Mouse (Mus musculus): ENCODE data around the gene Tmem86a. TPM values are rescaled to one million over a fixed set of nuclear protein-coding genes. Genes with fewer than 3 reads are reported as not detected.

The Tmem86a gene
- polyA plus RNA-seq (2016; fragmentation: Nextera tagmentation; extraction: Ambion mirVana) = 21.3 and 23.2 TPM in 2 replicates

DNA sequence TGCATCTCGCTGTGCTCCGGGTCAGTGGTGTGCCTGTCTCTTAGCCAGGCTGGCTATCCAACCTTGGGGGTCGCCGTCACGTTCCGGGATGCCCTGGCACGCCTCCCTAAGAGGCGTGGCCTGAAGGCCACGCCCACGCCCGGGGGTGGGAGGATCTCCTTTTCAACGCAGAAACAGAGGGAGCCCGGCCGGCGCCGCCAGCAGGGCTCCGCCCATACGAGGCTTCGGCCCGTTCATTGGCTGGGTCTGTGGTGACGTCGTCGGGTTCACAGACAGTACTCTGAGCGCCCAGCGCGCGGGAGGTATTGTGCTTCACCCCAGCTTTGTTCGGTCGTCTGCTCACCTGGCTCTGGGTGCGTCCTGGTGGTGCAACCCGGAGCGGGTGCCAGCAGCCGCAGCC is at the start of gene Tmem86a:
Gene Tmem86a (plus strand): TSS at position 236 of the 400 bp plus-strand sequence.
- peak within 1 kb of the TSS; percentile 81 for H3K4me3 ChIP-seq
- WGBS = under 1% methylated on average over 33 of the region's 33 CpGs
- peaks cover 6% of the 10 kb centered on the region; the same call in 1 of the 2 replicates for H3K36me3 ChIP-seq
- H3K27ac ChIP-seq = peak within 1 kb of the TSS; percentile 94
- peak; percentile 97 for ATAC-seq (ENCODE audit: insufficient number of reproducible peaks, insufficient read depth, low FRiP score, low TSS enrichment)
- peak within 1 kb of the TSS; percentile 80 for H3K4me2 ChIP-seq (replicated peaks)
- H3K9ac ChIP-seq = peak within 1 kb of the TSS; percentile 82
- H3K9me3 ChIP-seq = no peaks in the 10 kb centered on the region
- H3K27me3 ChIP-seq = no peaks in the 10 kb centered on the region
- H3K4me1 ChIP-seq = peaks cover 15% of the 10 kb centered on the region

DNA sequence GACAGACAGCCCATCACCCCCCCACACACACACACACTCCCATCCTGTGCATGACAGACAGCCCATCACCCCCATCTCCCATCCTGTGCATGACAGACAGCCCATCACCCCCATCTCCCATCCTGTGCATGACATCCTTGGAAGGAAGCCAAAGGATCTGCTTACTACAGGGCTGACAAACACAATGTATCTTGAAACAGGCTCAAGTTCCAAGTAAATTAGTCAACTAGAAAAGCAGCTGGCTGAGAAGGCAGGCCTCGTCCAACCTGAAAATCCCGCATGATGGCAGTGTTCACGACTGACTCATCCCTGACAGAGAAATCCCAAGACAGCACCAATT is 49.8 kb upstream of the Tmem86a start:
- ATAC-seq (ENCODE audit: insufficient number of reproducible peaks, insufficient read depth, low FRiP score, low TSS enrichment) = peak; percentile 88
- 52% methylated on average over 3 of the region's 3 CpGs for WGBS
- no peak overlapping the region for H3K9ac ChIP-seq

DNA sequence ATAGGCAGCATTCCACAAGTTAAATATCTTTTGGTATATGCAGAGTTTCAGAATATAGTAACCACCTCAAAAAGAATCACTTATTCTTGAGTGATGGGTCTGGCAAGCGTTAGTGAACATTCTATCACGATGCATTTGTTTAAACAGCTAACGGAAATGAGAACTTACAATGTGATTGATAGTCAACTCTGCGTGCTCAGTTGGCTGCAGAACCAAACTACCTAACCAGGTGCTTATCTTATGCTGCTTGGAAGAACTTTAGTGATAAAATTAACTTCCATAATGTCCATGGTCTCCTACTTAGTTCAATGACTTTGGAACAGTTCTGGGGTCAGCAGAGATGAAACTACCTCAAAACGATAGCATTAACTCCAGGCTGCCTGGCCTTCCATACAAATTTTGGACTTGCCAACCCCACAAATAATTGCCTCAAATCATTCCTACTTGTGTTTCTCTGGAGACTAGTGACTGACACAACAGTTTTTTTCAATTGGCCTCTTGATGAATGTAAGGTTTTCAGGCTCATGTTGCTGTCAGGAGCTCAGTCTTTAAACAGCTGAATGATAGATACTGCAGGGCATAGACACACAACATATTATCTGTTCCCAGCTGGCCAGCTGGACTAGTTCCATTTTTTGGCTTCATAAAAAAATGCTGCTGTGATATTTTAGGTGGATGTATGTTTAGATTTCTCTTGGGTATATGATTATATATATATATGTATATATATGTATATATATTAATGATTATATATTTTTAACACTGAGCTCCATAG is 49.1 kb upstream of the Tmem86a start:
- peaks cover 26% of the 10 kb centered on the region for H3K36me3 ChIP-seq
- H3K4me3 ChIP-seq = no peak overlapping the region
- no peak overlapping the region for H3K9ac ChIP-seq
- no peaks in the 10 kb centered on the region for H3K9me3 ChIP-seq
- H3K27me3 ChIP-seq = no peaks in the 10 kb centered on the region
- ATAC-seq (ENCODE audit: insufficient number of reproducible peaks, insufficient read depth, low FRiP score, low TSS enrichment) = no peak
- H3K4me1 ChIP-seq = peaks cover 38% of the 10 kb centered on the region
- WGBS = 84% methylated on average over 5 of the region's 5 CpGs
- H3K27ac ChIP-seq = no peak overlapping the region
- no peak overlapping the region for H3K4me2 ChIP-seq (replicated peaks)

More for the DNA sequence above, 49.8 kb upstream of the Tmem86a start:
- Histone ChIP-seq H3K36me3 (peaks cover 30% of the 10 kb centered on the region), H3K27me3 (no peaks in the 10 kb centered on the region), H3K4me3 (no peak overlapping the region), H3K4me2 (replicated peaks) (no peak overlapping the region), H3K4me1 (peaks cover 38% of the 10 kb centered on the region), H3K9me3 (no peaks in the 10 kb centered on the region), H3K27ac (no peak overlapping the region)

DNA sequence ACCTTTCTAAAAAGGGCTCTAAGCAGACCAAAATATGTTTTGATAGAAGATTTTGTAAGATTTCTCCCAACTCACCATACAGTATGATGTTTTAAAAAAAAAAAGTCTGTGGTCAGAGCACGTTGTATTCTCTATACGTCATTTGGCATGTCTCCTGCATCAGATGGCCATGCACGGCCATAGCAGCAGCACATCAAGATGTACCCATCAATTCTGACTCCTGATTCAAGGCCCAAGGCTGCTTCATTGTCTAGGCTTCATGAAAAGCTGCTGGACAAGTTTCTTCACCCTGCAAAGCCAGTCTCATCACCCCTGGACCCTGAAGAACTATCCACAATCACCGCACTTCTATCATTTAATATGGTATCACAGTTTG is 48.5 kb upstream of the Tmem86a start:
- WGBS = 60% methylated on average over 4 of the region's 4 CpGs
- Histone ChIP-seq H3K4me1 (peaks cover 41% of the 10 kb centered on the region), H3K27me3 (no peaks in the 10 kb centered on the region), H3K9me3 (no peaks in the 10 kb centered on the region), H3K9ac (no peak overlapping the region), H3K4me2 (replicated peaks) (0 out of 2 replicates have a peak overlapping the region, but pooled peaks have one; percentile 7), H3K4me3 (no peak overlapping the region), H3K36me3 (peaks cover 24% of the 10 kb centered on the region), H3K27ac (peak overlapping the region; percentile 7; the same call in 1 of the 2 replicates)
- no peak for ATAC-seq (ENCODE audit: insufficient number of reproducible peaks, insufficient read depth, low FRiP score, low TSS enrichment)

DNA sequence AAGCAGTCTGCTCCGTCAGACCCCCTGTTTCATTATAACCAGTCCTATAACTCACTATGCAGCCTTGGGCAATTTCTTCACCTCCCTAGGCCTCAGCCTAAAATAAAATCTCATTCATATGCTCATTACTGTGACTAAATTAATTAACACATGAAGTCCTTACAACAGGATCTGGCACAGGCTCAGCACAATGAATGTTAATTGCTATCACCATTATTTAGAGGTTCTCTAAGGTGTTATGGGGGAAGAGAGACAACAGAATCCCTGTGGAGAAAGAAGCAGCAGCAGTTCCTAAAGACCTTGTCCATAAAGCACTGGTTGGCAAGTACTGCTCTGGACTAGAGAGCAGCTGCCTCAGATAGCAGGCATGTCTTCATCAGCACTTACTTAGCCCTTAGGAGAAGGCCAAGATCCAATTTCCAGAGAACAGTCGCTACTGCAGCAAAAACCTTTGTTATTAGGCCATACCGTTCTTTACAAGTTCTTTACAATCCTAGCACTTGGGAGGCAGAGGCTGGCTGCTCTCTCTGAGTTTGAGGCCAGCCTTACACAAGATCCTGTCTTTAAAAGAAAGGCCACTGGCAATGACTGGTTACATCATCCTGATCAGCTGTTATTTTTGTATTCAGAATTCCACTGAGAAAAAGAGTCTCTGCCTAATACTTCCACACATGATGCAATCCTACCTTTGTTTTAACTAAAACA is 46.8 kb upstream of the Tmem86a start:
- 41% methylated on average over 3 of the region's 3 CpGs for WGBS
- H3K27ac ChIP-seq = 0 out of 2 replicates have a peak overlapping the region, but pooled peaks have one; percentile 36

DNA sequence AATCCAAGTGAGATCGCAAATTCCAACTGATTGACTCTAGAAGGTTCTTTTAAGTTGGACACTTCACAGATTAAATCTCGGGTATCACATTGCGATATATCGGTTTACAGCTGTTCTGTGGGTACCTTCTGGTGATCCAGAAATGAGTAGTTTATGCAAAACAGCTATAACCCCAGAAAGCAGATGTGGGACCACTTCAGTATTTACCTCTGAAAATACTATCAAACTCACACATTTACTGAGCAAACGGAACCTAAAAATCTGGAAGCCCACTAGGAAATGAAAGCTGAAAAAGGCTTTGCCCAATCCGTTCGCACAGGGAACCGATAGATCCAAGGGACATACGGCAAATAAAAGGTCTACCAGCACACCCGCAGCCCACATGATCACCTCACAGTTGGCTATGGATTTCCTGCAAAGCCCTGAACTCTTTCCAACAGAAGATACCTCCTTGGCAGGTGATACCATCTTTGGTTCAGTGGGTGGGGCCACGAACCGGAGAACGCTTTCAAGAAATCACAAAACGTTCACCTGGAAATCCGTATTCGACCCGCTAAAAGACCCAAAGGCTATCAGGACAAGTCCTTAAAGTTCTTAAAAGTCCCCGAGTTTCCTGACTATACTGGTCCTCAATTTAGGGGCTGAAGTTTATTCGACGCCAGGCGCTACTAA is 43.2 kb upstream of the Tmem86a start:
- no peak for ATAC-seq (ENCODE audit: insufficient number of reproducible peaks, insufficient read depth, low FRiP score, low TSS enrichment)
- Histone ChIP-seq H3K36me3 (no peaks in the 10 kb centered on the region), H3K4me1 (peaks cover 33% of the 10 kb centered on the region), H3K4me3 (peak overlapping the region; percentile 59), H3K27me3 (no peaks in the 10 kb centered on the region), H3K9ac (peak overlapping the region; percentile 61), H3K27ac (peak overlapping the region; percentile 85), H3K9me3 (no peaks in the 10 kb centered on the region), H3K4me2 (replicated peaks) (peak overlapping the region; percentile 77)
- 16% methylated on average over 21 of the region's 21 CpGs for WGBS

More for the DNA sequence above, 46.8 kb upstream of the Tmem86a start:
- H3K36me3 ChIP-seq = peaks cover 8% of the 10 kb centered on the region
- H3K4me1 ChIP-seq = peaks cover 47% of the 10 kb centered on the region
- no peaks in the 10 kb centered on the region for H3K27me3 ChIP-seq
- H3K9ac ChIP-seq = no peak overlapping the region
- no peaks in the 10 kb centered on the region for H3K9me3 ChIP-seq
- ATAC-seq (ENCODE audit: insufficient number of reproducible peaks, insufficient read depth, low FRiP score, low TSS enrichment) = no peak
- no peak overlapping the region for H3K4me3 ChIP-seq
- H3K4me2 ChIP-seq (replicated peaks) = no peak overlapping the region

DNA sequence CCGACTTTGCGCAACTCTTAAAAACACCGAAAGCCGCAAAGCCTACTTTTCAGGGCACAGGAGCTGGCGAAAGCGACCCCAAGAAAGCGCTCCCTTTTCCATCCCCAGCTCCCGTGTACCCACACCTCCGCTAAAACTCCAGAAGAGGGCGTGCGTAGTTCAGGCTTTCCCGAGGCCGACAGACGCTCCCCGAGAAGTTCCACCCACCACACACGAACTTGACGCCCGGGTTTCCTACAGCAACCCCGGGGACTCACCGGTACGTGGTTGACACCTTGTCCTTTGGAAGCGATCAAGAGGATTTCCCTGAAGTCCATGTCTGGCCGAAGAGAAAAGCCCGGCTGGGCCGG is 42.6 kb upstream of the Tmem86a start:
- Histone ChIP-seq H3K27me3 (no peaks in the 10 kb centered on the region), H3K4me2 (replicated peaks) (peak overlapping the region; percentile 77), H3K36me3 (no peaks in the 10 kb centered on the region), H3K9ac (peak overlapping the region; percentile 61), H3K9me3 (no peaks in the 10 kb centered on the region), H3K4me1 (peaks cover 28% of the 10 kb centered on the region), H3K4me3 (peak overlapping the region; percentile 59), H3K27ac (peak overlapping the region; percentile 85)
- WGBS = 1% methylated on average over 25 of the region's 25 CpGs
- no peak for ATAC-seq (ENCODE audit: insufficient number of reproducible peaks, insufficient read depth, low FRiP score, low TSS enrichment)

DNA sequence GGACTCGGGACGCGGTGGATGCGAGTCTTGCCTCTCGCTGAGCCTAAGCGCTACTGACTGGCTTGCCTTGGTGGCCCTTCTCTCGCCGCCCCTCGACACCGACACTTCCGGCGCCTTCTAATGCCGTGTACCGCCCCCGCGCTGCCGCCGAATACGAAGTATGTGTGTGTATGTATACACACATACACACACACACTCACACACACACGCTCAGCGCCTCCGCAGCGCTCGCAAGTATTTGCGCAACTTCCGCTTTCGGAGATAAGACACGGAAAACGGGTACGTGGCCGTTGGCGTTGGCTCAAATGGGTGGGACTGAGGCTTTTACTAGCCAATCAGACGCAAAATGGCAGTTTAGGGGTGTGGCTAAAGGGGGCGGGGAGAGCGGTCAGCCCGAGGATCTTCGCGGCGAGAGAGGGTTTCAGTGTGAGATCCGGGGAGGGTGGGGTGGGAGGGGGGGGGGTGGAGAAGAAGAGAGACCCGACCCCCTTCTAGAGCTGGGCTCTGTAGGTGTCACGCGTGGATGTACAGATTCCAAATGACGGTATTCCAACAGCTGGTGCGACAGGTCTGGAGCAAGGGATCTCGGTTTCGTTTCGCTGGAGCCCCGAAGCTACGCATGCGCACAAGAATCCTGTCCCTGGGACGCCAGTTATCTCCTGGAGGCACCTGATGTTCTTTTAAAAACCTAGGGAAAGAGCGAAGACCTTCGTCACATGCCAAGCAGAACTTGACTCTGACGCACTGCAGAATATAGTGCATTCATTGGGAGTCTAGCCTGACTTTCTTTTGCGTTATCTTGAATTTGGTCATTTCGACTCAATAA is 42.0 kb upstream of the Tmem86a start, which contains the start of gene Spty2d1:
Gene Spty2d1 (minus strand): TSS at position 244 of the 826 bp plus-strand sequence.
- Histone ChIP-seq H3K27ac (peak within 1 kb of the TSS; percentile 85), H3K9ac (peak within 1 kb of the TSS; percentile 61), H3K9me3 (no peaks in the 10 kb centered on the region), H3K36me3 (no peaks in the 10 kb centered on the region), H3K4me1 (peaks cover 23% of the 10 kb centered on the region), H3K4me3 (peak within 1 kb of the TSS; percentile 59), H3K27me3 (no peaks in the 10 kb centered on the region), H3K4me2 (replicated peaks) (peak within 1 kb of the TSS; percentile 78)
- WGBS = 1% methylated on average over 57 of the region's 57 CpGs
- peak; percentile 95 for ATAC-seq (ENCODE audit: insufficient number of reproducible peaks, insufficient read depth, low FRiP score, low TSS enrichment)

DNA sequence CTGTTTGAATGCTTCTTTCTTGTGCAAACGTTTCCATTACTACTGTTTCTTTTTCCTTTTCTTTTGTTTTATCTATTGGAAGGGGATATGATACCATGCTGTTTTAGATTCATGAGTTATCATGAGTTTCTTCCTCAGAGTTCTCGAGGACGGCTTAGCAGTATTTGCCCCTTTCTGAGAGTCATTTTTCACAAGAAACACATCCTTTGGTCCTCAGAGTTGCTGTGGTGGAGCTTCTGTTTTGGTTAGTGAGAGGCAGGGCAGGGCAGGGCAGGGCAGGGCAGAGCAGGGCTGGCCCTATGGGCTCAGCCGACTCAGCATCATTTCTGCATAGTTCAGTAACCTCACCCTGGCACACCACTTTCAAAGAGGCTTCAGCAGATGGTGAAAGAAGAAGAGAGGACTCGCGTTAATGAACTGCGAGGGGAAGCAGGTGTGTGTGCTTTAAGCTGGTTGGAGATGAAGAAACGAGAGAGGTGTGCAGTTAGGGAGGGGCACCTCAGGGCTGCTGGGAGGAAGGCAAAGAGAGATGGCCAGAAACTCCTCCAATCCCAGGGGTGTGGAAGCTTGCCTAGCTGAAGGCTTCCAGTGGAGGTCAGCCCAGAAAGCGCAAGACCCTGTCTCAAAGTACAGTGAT is 37.2 kb upstream of the Tmem86a start:
- ATAC-seq (ENCODE audit: insufficient number of reproducible peaks, insufficient read depth, low FRiP score, low TSS enrichment) = no peak
- 47% methylated on average over 9 of the region's 9 CpGs for WGBS
- no peak overlapping the region for H3K9ac ChIP-seq
- H3K36me3 ChIP-seq = no peaks in the 10 kb centered on the region
- peaks cover 14% of the 10 kb centered on the region for H3K4me1 ChIP-seq
- no peak overlapping the region for H3K4me2 ChIP-seq (replicated peaks)
- no peaks in the 10 kb centered on the region for H3K9me3 ChIP-seq
- H3K4me3 ChIP-seq = no peak overlapping the region
- no peaks in the 10 kb centered on the region for H3K27me3 ChIP-seq
- no peak overlapping the region for H3K27ac ChIP-seq

DNA sequence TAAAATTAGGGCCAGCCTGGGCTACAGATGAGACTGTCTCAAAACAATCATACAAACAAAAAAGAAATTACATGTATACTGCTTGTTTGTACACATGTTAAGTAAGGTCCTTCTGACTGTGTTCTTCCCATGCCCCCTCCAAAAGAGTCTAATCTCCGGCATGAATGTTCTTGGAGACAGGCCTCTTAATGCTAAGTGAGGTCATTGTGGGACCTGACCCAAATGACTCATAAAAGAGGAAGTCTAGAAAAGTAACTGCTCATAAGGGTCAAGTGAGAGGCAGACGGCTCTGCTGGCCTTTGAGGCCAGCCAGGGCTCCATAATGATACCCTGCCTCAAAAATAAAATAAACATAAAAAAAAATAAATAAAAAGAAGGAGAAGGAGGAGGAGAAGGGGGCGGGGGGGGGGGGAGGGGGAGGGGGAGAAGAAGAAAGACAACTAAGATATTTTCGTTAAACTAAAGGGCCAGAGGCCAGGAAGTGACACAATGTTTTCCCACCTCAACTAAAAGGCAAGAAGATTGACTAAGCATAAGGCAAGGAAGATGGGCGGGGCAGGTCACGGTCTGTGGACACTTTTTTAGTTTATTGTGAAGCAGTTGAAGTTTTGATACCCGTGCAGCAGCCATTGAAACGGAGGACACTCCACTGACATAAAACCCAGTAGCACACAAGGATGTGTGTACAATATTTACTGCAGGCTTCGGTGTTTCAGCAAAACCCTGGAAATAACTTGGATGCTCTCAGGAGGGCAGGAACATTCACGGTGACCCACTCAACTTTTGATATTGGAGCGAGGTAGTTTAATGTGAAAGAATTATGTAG is 35.6 kb upstream of the Tmem86a start:
- Histone ChIP-seq H3K4me2 (replicated peaks) (no peak overlapping the region), H3K9me3 (no peaks in the 10 kb centered on the region), H3K9ac (no peak overlapping the region), H3K36me3 (no peaks in the 10 kb centered on the region), H3K4me3 (no peak overlapping the region), H3K27me3 (no peaks in the 10 kb centered on the region), H3K27ac (no peak overlapping the region), H3K4me1 (peaks cover 5% of the 10 kb centered on the region; the same call in 1 of the 2 replicates)
- WGBS = 66% methylated on average over 10 of the region's 11 CpGs
- ATAC-seq (ENCODE audit: insufficient number of reproducible peaks, insufficient read depth, low FRiP score, low TSS enrichment) = no peak
